Mouse (Mus musculus) c-Kit-positive CD71-negative TER-119-negative erythroid progenitor cells, embryonic 14.5 days (primary cell): ENCODE results near the gene Ccl17.

Source experiments
- DNase-seq: peaks from one replicate; pipeline ENCODE4 v3.0.0-alpha.2; 2013; ENCODE audit warnings: low read depth

Gene Ccl17

GRCm38 (mm10) chr8:94789256-94789955 is 20.8 kb upstream of the Ccl17 start:
- DNase-seq, result no peak

- no peak for DNase-seq
Observed at GRCm38 (mm10) chr8:94794368-94794767, 15.9 kb upstream of the Ccl17 start.

GRCm38 (mm10) chr8:94794782-94795181 is 15.5 kb upstream of the Ccl17 start:
- no peak for DNase-seq

- DNase-seq, result peak; percentile 78
Observed at GRCm38 (mm10) chr8:94800278-94800968, 9.8 kb upstream of the Ccl17 start.

GRCm38 (mm10) chr8:94801293-94802095 is 8.8 kb upstream of the Ccl17 start:
- DNase-seq, result no peak

- no peak for DNase-seq
Observed at GRCm38 (mm10) chr8:94802375-94802774, 7.9 kb upstream of the Ccl17 start.

GRCm38 (mm10) chr8:94803551-94803950 is 6.7 kb upstream of the Ccl17 start:
- DNase-seq, result no peak

GRCm38 (mm10) chr8:94804546-94805340 is 5.5 kb upstream of the Ccl17 start:
- no peak for DNase-seq

GRCm38 (mm10) chr8:94805811-94806210 is 4.4 kb upstream of the Ccl17 start:
- DNase-seq, result no peak

GRCm38 (mm10) chr8:94807506-94807905 is 2.7 kb upstream of the Ccl17 start:
- no peak for DNase-seq

- DNase-seq, result no peak
Observed at GRCm38 (mm10) chr8:94808372-94808771, 1.9 kb upstream of the Ccl17 start.

GRCm38 (mm10) chr8:94810855-94811254 is 602 bp downstream of the Ccl17 start:
- DNase-seq, result no peak

- no peak for DNase-seq
Observed at GRCm38 (mm10) chr8:94811654-94812053, 1.4 kb downstream of the Ccl17 start.

- peak; percentile 91 for DNase-seq
Observed at GRCm38 (mm10) chr8:94812645-94813098, 2.4 kb downstream of the Ccl17 start.

- no peak for DNase-seq
Observed at GRCm38 (mm10) chr8:94814556-94814955, 4.3 kb downstream of the Ccl17 start.

GRCm38 (mm10) chr8:94817933-94818332 is 7.7 kb downstream of the Ccl17 start:
- DNase-seq, result no peak

- DNase-seq, result no peak
Observed at GRCm38 (mm10) chr8:94819671-94820179, 9.5 kb downstream of the Ccl17 start.

- DNase-seq, result no peak
Observed at GRCm38 (mm10) chr8:94820553-94820952, 10.3 kb downstream of the Ccl17 start.

GRCm38 (mm10) chr8:94821381-94821780 is 11.1 kb downstream of the Ccl17 start:
- DNase-seq, result no peak

GRCm38 (mm10) chr8:94822637-94823560 is 12.6 kb downstream of the Ccl17 start:
- DNase-seq, result no peak

GRCm38 (mm10) chr8:94825170-94825569 is 14.9 kb downstream of the Ccl17 start:
- no peak for DNase-seq
